ENCODE assay signal across 12 mouse cellular contexts in genomic region chr7:138431456-138431855, GRCm38 (mm10). TPM values are rescaled to one million over a fixed set of nuclear protein-coding genes. Genes with fewer than 3 reads are reported as not detected.
"Had no signal": no experiment of that assay in that cellular context is flagged by ENCODE, and none has a peak within 500 bp of the region (broad histone marks: within the 10 kb centered on the region; RNA-seq: fewer than 3 reads in every experiment).

No protein-coding gene starts in this region.

- H3K9ac ChIP-seq: kidney, embryonic 15.5 days; limb, embryonic 13.5 days; liver, embryonic 14.5 days; midbrain, embryonic 12.5 days; neural tube, embryonic 13.5 days had no signal

- H3K4me2 ChIP-seq: kidney, embryonic 15.5 days; limb, embryonic 13.5 days; midbrain, embryonic 12.5 days; neural tube, embryonic 13.5 days had no signal

- H3K27ac ChIP-seq: kidney, embryonic 15.5 days; limb, embryonic 13.5 days; liver, embryonic 14.5 days; midbrain, embryonic 12.5 days; neural tube, embryonic 13.5 days had no signal

- DNase-seq: kidney, postnatal 14 days; lung, adult 18-20 months; right cerebral cortex, adult 18-20 months; right cerebral cortex, postnatal 25 days; thymus, postnatal 36 days had no signal

- H3K36me3 ChIP-seq: kidney, embryonic 15.5 days; limb, embryonic 13.5 days; midbrain, embryonic 12.5 days; neural tube, embryonic 13.5 days had no signal

- H3K9me3 ChIP-seq: kidney, embryonic 15.5 days; limb, embryonic 13.5 days; midbrain, embryonic 12.5 days; neural tube, embryonic 13.5 days had no signal

- H3K4me3 ChIP-seq: kidney, embryonic 15.5 days; limb, embryonic 13.5 days; midbrain, embryonic 12.5 days; neural tube, embryonic 13.5 days had no signal

- H3K4me1 ChIP-seq: kidney, embryonic 15.5 days; neural tube, embryonic 13.5 days had no signal

- H3K27me3 ChIP-seq: kidney, embryonic 15.5 days; limb, embryonic 13.5 days; midbrain, embryonic 12.5 days; neural tube, embryonic 13.5 days had no signal

RNA-seq across cellular contexts. Expression of gene Tcerg1l, which starts 33.9 kb away (rescaled TPM):
- total RNA-seq: liver, adult 2 months; megakaryocyte-erythroid progenitor cell, adult 5-6 weeks had no signal
- polyA plus RNA-seq: liver, adult 2 months had no signal
